Mouse (Mus musculus) T-cell, adult 2 months (primary cell): ENCODE data around the gene Cmtr1.
"Not testable (repeated sequence)": the region's sequence is repeated elsewhere in the genome, so short reads cannot be mapped to it uniquely, and the experiment has no call there.

Experiments used
- DNase-seq: peaks from one replicate; pipeline ENCODE4 v3.0.0; 2022; ENCODE audit warnings: low spot score

Gene Cmtr1

GRCm38 (mm10) chr17:29660076-29660761, at the start of gene Cmtr1:
Cmtr1 (plus strand) TSS chr17:29660595.
- peak; percentile 95 for DNase-seq

- DNase-seq = not testable (repeated sequence)
Measured at GRCm38 (mm10) chr17:29613453-29613852, 46.9 kb upstream of the Cmtr1 start.

DNA sequence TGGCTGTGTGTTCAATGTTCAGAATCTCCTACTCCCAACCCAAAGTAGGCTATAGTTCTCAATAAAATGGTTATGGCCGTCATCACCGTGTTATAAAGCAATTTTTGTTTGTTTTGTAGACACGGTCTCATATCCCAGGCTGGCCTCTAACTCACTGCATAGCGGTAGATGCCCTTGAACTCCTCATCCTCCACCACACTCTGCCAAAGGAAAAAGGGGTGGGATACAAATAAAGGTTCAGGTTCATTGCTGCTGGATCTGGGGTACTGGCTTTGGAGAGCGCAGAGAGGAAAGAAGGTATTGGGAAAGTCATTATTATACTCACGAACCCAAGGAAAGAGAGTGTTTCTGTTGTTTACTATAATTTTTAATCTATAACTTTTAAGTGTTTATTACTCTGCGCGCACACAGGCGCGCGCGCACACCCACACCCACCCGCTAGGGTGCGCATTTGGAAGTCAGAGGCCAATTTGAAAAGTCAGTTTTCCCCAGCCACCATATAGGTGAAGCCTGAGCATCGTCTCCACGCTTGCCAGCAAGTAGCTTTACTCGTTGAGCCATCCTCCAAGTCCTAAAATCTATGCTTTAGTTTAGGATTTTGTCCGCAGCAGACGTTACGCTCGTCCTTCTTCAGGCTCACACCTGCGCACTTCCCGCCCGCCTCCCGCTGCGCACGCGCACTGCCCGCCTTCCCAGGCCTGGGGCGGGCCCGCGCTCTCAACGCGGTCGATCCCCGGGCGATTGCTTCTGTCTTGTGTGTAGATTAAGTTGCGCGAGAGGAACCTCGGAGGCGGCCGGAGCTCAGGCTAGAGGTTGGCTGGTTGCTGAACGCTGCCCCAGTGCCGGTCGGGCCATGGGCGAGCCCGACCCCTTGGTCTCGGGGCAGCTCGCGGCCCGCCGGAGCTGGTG, 46.0 kb upstream of the Cmtr1 start, which contains the start of the genes Rnf8 and Gm28043:
Gene Rnf8 (plus strand): TSS at position 676 of the 909 bp plus-strand sequence.
Gene Gm28043 (plus strand): TSS at position 762 of the 909 bp plus-strand sequence.
- peak; percentile 94 for DNase-seq

- DNase-seq = no peak
Measured at GRCm38 (mm10) chr17:29615024-29615551, 45.3 kb upstream of the Cmtr1 start.

DNA sequence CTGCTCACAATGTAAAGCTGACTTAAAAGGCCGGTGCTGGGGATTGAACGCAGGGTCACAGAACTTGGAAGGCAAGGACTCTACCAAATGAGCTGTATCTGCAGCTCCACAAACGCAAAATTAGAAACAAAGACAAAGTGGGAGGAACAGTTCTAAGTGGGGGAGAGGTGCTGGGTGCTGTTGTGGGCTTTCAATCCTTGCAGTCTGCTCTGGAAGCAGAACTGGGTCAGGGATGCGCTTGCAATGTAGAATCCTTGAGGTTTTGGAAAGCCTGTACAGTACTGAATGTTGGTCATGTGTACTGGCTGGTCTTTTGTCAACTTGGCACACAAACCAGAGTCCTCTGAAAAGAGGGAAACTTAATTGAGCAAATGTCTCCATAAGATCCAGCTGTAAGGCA, 44.8 kb upstream of the Cmtr1 start:
- DNase-seq = no peak

DNA sequence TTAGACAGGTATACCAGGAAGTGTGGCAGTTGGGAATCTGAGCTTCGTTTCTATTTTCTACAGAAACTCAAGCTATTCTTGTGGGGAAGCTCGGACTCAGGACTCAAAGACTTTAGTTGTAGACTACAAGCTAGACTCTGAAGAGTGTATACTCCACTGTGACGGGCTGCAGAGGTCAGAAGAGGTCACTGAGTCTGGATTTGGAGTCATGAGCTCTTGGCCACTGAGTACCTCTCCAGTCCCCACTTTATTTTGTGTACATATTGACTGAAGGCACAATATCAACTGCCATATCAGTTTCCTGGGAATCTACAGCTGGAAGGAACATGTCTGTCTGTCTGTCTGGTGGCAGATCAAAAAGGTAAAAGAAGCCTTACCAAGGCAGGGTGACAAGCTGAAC, 41.2 kb upstream of the Cmtr1 start:
- no peak for DNase-seq

DNA sequence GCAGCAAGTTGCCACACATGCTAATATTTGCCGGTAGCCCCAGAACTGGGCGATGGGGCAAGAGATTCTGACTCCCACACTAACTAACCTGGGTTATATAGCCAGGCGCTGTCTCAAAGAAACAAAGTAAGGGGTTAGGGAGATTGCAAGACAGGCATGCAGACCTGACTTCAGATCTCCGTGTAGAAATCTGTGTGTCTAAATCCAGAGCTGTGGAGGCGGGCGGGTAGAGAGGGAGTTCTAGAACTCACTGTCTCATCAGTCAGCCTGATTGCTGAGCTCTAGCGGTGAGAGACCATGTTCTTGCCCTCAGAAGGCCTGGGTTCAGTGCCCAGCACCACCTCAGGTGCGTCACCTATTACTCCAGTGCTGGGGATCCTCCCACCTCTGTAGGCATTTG, 36.9 kb upstream of the Cmtr1 start:
- no peak for DNase-seq

DNA sequence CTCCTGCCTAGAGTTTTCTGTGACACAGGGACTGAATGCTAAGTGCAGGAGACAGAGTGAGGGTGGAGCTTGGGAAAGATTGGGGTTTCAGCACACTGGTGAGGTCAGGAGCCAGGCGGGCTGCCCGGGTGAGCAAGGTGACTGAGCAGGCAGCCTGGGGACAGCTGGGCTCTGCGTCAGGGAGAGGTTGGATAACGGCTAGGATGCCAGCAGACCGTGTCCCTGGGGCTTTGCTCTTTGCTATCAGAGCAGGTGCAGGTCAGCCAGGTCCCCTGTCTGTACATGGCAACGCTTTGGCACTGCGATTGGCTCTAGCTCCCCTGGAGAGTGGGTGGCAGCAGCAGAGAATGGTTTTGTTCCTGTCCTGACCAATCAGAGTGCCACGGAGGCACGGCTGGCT, 33.1 kb upstream of the Cmtr1 start:
- no peak for DNase-seq

DNA sequence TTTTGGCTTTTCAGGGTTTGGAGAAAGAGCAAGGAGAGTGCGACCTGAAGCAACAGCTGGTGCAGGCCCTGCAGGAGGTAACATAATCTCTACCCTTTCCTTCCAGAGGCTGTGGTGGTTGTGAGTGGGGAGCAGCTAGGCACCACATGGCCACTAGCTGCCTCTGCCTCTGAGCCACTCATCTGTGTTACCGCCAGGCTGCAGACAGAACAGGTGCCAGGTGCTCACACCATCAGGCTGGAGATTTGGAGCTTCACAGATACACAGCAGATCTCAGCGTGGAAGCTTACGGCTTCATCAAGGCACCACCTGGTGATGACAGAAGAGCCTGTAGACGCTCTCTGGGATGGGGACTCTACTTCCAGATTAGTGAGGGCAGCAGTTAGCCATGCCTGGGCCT, 31.4 kb upstream of the Cmtr1 start:
- DNase-seq = no peak

DNA sequence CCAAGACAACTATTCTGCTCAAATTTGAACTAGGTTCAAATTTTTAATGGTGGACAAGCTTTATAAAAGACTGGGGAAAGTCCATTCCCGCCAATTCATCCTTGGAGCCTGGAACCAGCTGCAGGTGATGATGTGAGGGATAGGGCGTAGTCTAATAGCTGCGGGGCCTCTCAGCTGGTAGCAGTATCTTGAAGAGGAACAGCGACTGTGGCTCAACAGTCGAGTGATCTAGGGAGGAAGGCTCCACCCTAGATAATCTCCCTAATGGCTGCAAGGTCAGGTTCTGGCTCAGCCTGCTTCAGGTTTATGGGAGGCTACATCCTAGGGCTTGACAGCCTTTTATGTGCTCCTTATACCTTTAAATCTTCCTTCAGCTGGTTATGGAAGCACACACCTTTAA, 30.8 kb upstream of the Cmtr1 start:
- DNase-seq = no peak

DNA sequence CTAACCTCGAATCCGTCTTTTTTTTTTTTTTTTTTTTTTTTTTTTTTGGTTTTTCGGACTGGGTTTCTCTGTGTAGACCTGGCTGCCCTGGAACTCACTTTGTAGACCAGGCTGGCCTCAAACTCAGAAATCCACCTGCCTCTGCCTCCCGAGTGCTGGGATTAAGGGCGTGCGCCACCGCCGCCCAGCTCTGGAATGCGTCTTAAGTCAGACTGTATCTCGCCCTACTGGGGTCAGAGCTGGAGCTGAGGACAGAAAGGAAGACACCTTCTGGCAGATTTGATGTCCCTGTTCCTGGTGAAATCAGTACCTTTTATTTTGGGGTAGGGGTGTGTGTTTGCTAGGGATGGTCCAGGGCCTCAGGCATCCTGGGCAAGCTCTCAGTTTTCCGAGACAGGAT, 28.1 kb upstream of the Cmtr1 start:
- no peak for DNase-seq

DNA sequence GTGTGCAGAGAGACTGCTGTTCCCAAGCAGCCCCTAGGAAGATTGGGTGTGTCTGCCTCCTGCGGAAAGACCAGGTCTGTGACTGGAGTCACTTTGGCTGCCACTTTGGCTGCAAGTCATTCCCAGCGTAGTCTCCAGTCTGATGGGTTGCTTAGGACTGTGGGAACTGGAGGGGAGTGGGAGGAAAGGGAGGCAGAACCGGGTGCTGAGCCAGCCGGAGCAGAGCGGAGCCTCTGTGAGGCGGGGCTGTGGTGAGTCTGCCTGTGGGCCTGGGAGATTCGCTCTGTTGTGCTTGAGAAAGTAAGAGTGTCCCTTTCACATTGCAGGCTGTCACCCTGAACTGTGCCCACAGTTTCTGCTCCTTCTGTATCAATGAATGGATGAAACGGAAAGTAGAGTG, 24.9 kb upstream of the Cmtr1 start:
- no peak for DNase-seq

DNA sequence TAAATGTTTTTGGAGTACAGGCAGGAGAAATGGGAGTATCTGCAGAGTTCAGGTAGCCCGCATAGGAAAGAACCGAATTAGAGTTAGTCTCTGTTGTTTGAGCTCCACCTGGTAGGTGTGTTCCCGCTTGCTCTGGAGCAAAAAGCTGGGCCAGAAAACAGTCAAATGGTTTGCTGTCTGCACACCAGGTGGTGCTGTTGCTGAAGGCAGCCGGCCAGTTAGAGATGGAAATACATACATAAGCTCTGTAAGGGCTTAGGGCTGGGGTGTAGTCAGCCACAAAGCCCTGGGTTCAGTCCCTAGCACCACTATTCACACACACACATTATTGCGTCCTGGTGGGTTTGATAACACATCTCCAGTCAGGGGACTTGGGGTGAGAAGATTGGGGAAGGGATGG, 24.3 kb upstream of the Cmtr1 start:
- peak; percentile 14 for DNase-seq

GRCm38 (mm10) chr17:29637377-29637776, 23.0 kb upstream of the Cmtr1 start:
- no peak for DNase-seq

DNA sequence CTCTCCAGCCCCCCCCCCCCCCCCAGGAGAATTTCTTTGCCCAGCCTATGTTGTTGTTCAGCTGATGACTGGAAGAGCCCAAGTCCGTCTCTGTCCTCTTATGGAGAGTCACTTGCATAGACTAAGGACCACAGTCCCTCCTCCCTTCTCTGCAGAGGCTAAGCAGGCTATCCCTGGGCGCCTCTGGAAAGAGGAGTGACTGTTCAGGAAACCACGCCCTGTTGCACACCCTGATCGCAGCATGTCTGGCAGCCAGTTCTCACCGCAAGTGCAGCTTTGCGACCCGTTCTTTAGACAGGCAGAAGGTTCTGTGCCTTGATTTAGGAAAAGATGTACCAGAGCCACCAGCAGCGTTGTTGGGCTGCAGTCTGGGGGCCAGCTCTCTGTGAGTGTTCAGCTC, 22.5 kb upstream of the Cmtr1 start:
- peak; percentile 44 for DNase-seq

DNA sequence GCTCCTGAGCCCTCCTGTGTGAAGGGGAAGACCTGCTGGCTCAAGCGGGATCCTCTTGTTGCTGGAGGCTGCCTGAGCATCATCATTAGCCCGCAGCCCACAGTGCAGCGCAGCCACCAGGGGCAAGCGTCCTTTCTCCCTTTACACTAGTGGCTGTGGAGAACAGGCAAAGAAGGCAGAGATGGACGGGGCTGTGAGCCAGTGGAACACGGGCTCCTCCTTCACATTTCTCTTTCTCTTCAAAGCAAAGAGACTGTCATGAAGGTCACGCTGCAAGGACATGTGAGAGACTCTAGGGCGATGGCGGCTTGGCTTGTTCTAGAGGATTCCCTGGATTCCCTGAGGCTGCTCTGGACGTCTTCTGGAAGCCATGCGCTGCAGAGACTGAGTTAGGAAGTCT, 19.4 kb upstream of the Cmtr1 start:
- no peak for DNase-seq

DNA sequence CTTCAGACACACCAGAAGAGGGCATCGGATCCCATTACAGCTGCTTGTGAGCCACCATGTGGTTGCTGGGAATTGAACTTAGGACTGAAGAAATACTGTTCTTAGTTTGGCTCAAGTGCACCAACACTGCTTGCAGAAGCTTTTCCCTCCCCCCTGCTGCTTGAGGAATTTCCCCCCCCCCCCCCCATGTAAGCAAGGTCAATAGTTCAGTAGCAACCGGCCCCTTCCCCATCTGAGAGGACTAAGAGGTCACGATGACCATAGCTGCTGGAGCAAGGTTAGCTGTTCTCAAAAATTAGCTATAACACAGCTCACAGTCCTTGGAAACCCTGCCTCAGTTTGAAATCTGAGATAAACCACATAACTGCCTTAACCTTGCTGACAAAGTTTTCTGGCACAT, 18.2 kb upstream of the Cmtr1 start:
- DNase-seq = no peak

- no peak for DNase-seq
Measured at GRCm38 (mm10) chr17:29658249-29658648, 2.1 kb upstream of the Cmtr1 start.

DNA sequence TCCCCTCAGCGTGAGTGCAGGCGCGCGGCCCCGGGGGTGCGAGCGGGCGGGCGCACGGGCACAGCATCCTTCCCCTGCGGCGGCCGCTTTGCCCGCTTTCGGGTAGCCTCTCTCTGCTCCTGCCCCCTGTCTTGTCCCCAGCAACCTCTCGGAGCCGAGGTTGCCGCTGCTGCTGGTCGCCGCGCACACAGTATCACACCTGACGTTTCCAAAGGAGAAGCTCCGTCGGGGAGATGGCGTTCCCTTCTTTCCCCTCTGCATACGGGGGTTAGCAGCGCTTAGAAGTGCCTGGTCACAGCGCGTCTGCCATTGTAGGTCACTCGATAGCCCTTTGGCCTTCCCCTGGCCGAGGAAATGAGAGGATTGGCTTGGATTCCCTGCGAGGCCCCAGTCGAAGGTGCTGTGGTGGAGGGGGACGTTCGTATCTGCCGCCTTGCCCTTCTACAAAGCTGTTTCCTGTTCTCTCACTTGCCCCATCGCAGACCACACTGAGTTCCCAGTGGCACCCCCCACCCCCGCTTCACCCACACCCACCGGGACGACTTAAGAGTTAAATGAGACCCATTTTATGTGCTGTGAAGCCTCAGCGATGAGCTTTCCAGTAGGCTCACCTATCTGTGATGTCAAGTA, 482 bp downstream of the Cmtr1 start:
- DNase-seq = peak; percentile 26

GRCm38 (mm10) chr17:29662145-29662544, 1.8 kb downstream of the Cmtr1 start:
- DNase-seq = no peak

- DNase-seq = no peak
Measured at GRCm38 (mm10) chr17:29668051-29668986, 7.9 kb downstream of the Cmtr1 start.
